Mouse (Mus musculus): Measurements from ENCODE around the gene Poldip2.

DNA sequence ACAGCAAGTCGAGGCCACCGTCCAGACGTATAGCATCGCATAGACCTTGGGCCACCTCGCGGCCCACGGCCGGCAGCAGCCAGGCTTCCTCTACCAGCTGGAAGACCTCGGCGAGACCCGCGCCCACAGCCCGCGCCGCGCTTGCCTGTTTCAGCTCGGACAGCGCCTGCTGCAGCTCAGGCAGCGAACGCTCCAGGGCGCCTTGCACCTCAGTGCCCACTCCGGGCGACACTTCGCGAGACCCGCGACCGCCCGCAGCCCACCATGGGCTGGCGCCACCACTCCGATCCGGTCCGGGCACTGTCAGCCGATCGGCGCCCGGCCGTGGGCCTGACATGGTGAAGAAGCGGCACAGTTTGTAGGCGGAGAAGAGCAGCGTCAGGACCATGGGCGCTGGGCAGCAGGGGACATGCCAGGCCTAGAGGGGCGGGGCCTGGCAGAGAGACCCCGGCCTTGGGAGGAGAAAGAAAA lies 14.9 kb upstream of the Poldip2 start:
- TF ChIP-seq CTCF (IDR thresholded peaks at IDR 0.05; ENCODE audit: low read depth), result no peak
- TF ChIP-seq EP300 (IDR thresholded peaks at IDR 0.05; ENCODE audit: low read depth), result no peak

Measured in liver, postnatal 0 days (tissue).